Mouse (Mus musculus): Measurements from ENCODE around the gene Vmn1r119. TPM values are rescaled to one million over a fixed set of nuclear protein-coding genes. Genes with fewer than 3 reads are reported as not detected.
"Not testable (repeated sequence)": the region's sequence is repeated elsewhere in the genome, so short reads cannot be mapped to it uniquely, and the experiment has no call there.

Vmn1r119 gene
- polyA plus RNA-seq (2015; fragmentation: Nextera tagmentation; extraction: Ambion mirVana) = not detected in 2 replicates

- H3K4me2 ChIP-seq; H3K9ac ChIP-seq; ATAC-seq (ENCODE audit: insufficient number of reproducible peaks, low FRiP score, low TSS enrichment, low read depth); H3K4me1 ChIP-seq; H3K36me3 ChIP-seq; H3K4me3 ChIP-seq; H3K27ac ChIP-seq; H3K27me3 ChIP-seq; H3K9me3 ChIP-seq: not testable (repeated sequence)
- WGBS = no CpG with 5 or more reads among the region's 2 CpGs
Observed at GRCm38 (mm10) chr7:21012355-21012754, at the start of gene Vmn1r119. Vmn1r119 (minus strand) TSS chr7:21012455.

- not testable (repeated sequence) for H3K4me3 ChIP-seq; H3K27me3 ChIP-seq; H3K27ac ChIP-seq; H3K4me2 ChIP-seq; H3K36me3 ChIP-seq; ATAC-seq (ENCODE audit: insufficient number of reproducible peaks, low FRiP score, low TSS enrichment, low read depth); H3K4me1 ChIP-seq; H3K9me3 ChIP-seq; H3K9ac ChIP-seq
- WGBS = 82% methylated on average over 1 of the region's 1 CpGs
Observed at GRCm38 (mm10) chr7:21053684-21054083, 41.4 kb upstream of the Vmn1r119 start, which contains the start of gene Vmn1r120. Vmn1r120 (minus strand) TSS chr7:21053784.

Other genes with a start within 250 kb of the Vmn1r119 start
- gene Vmn1r112, start 241.3 kb downstream of the Vmn1r119 start, polyA plus RNA-seq (2015; fragmentation: Nextera tagmentation; extraction: Ambion mirVana) = not detected in 2 replicates
- gene Vmn1r113, start 225.2 kb downstream of the Vmn1r119 start, polyA plus RNA-seq (2015; fragmentation: Nextera tagmentation; extraction: Ambion mirVana) = not detected in 2 replicates
- gene Vmn1r114, start 200.3 kb downstream of the Vmn1r119 start, polyA plus RNA-seq (2015; fragmentation: Nextera tagmentation; extraction: Ambion mirVana) = not detected in 2 replicates
- not detected in 2 replicates for gene Vmn1r115, start 167.5 kb downstream of the Vmn1r119 start, polyA plus RNA-seq (2015; fragmentation: Nextera tagmentation; extraction: Ambion mirVana)
- gene Vmn1r116, start 140.2 kb downstream of the Vmn1r119 start, polyA plus RNA-seq (2015; fragmentation: Nextera tagmentation; extraction: Ambion mirVana) = not detected in 2 replicates
- not detected in 2 replicates for gene Vmn1r117, start 128.3 kb downstream of the Vmn1r119 start, polyA plus RNA-seq (2015; fragmentation: Nextera tagmentation; extraction: Ambion mirVana)
- gene Vmn1r118, start 100.1 kb downstream of the Vmn1r119 start, polyA plus RNA-seq (2015; fragmentation: Nextera tagmentation; extraction: Ambion mirVana) = not detected in 2 replicates
- not detected in 2 replicates for gene Vmn1r120, start 41.3 kb upstream of the Vmn1r119 start, polyA plus RNA-seq (2015; fragmentation: Nextera tagmentation; extraction: Ambion mirVana)
- gene Vmn1r121, start 86.1 kb upstream of the Vmn1r119 start, polyA plus RNA-seq (2015; fragmentation: Nextera tagmentation; extraction: Ambion mirVana) = not detected in 2 replicates
- not detected in 2 replicates for gene Vmn1r122, start 121.7 kb upstream of the Vmn1r119 start, polyA plus RNA-seq (2015; fragmentation: Nextera tagmentation; extraction: Ambion mirVana)
- gene Vmn1r123, start 149.7 kb upstream of the Vmn1r119 start, polyA plus RNA-seq (2015; fragmentation: Nextera tagmentation; extraction: Ambion mirVana) = not detected in 2 replicates
- gene Gm5157, start 178.0 kb upstream of the Vmn1r119 start, polyA plus RNA-seq (2015; fragmentation: Nextera tagmentation; extraction: Ambion mirVana) = not detected in 2 replicates
- not detected in 2 replicates for gene Vmn1r124, start 248.2 kb upstream of the Vmn1r119 start, polyA plus RNA-seq (2015; fragmentation: Nextera tagmentation; extraction: Ambion mirVana)

Measured in limb, embryonic 15.5 days (tissue).